Mouse (Mus musculus) myocyte (in vitro differentiated cells): ENCODE measurements at regions not wholly inside any gene's neighbourhood (a gene's known extent, or its start where the extent isn't known, plus 50 kb on each side); places are given as distances from the start of the nearest gene placed in this dataset.

Source experiments
- CEBPB ChIP-seq: IDR thresholded peaks from 2 replicates; pipeline ENCODE4 v1.6.1; 2011; ENCODE audit warnings: mild to moderate bottlenecking, moderate library complexity; ENCODE audit not compliant: poor library complexity, insufficient read depth, severe bottlenecking
- MAX ChIP-seq: IDR thresholded peaks from one replicate; pipeline ENCODE4 v1.6.1; 2011; ENCODE audit warnings: low read depth, mild to moderate bottlenecking, control low read depth
- MYOD1 ChIP-seq, 3 experiments: IDR thresholded peaks; one replicate each; pipeline ENCODE4 v1.6.1; 2011; ENCODE audit warnings: control low read depth in 2 of 3, low read depth in 2 of 3, mild to moderate bottlenecking in 2 of 3, moderate library complexity in 1 of 3; ENCODE audit not compliant: insufficient read length in 2 of 3, control insufficient read depth in 1 of 3
- POLR2A ChIP-seq: IDR thresholded peaks from one replicate; pipeline ENCODE4 v1.6.1; 2011; ENCODE audit warnings: low read depth, mild to moderate bottlenecking, control low read depth, moderate library complexity; ENCODE audit not compliant: insufficient read length
- POLR2AphosphoS2 ChIP-seq: IDR thresholded peaks from one replicate; pipeline ENCODE4 v1.6.1; 2011; ENCODE audit warnings: low read depth, control low read depth; ENCODE audit not compliant: insufficient read length
- USF1 ChIP-seq: IDR thresholded peaks from one replicate; pipeline ENCODE4 v1.6.1; 2011; ENCODE audit warnings: low read depth, mild to moderate bottlenecking, control low read depth, moderate library complexity

DNA sequence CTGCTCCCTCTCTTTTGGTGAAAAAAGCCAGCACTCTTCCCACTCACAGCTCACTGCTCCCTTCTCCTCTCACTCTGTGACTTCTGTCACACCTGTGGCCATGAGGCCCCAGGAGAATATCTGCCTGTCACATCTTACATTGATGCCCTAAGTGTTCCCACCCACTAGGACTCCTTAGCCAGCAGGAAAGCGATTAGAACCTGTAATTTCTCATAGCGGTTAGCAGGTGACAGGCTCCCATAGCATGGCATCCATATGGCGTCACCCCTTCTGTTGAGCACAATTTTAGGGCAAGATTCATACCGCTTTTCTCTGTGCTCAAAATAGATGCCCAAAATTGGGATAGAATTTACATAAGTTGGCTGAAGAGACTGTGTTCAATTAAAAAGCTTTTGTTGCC is 74.0 kb upstream of the Kirrel3 start:
- TF ChIP-seq POLR2A: no peak
- no peak for TF ChIP-seq MAX
- no peak for TF ChIP-seq CEBPB
- no peak for TF ChIP-seq USF1
- no peak for TF ChIP-seq POLR2AphosphoS2
- TF ChIP-seq MYOD1 (IDR thresholded peaks at IDR 0.05; ENCODE audit: control insufficient read depth in 1 of 3, insufficient read length in 2 of 3, low read depth in 2 of 3): no peak
